Mouse (Mus musculus) liver, embryonic 14.5 days (tissue): Measurements from ENCODE around the gene Fars2.

Experiments used
- CTCF ChIP-seq: IDR thresholded peaks from 2 replicates; pipeline ENCODE4 v1.5.1; 2016; ENCODE audit warnings: antibody characterized with exemption, low read depth, control low read depth
- EP300 ChIP-seq: IDR thresholded peaks from 2 replicates; pipeline ENCODE4 v1.6.1; 2016; ENCODE audit warnings: antibody characterized with exemption, low read depth

DNA sequence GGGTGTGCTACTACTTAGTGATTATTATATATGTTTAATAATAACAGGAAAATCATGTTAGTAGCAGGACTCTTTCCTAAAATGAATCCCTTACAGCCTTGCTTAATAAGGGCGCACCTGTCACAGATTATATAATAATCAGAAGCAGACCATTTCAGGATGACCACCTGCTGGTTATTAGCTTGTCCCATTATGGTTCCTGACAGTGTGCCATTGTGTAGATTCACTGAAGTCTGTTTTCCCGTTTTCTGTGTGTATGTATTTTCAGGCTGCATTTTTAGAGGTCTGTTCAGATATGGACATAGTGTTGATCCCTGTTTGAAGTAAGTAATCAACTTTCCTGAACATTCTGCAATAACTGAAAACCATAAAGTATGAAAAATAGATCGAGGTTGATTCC, 136.7 kb downstream of the Fars2 start:
- TF ChIP-seq CTCF (no peak), EP300 (no peak)
